Mouse (Mus musculus): ENCODE measurements at regions not wholly inside any gene's neighbourhood (a gene's known extent, or its start where the extent isn't known, plus 50 kb on each side); places are given as distances from the start of the nearest gene placed in this dataset.

- Histone ChIP-seq H3K27ac (no peak overlapping the region), H3K4me3 (no peak overlapping the region), H3K27me3 (ENCODE audit: poor library complexity, severe bottlenecking) (no peaks in the 10 kb centered on the region), H3K36me3 (replicated peaks) (no peaks in the 10 kb centered on the region), H3K4me1 (peaks cover 5% of the 10 kb centered on the region), H3K9me3 (no peaks in the 10 kb centered on the region)
- no peak for DNase-seq (ENCODE audit: extremely low spot score, low spot score)
- WGBS = 86% methylated on average over 2 of the region's 2 CpGs
Observed at GRCm38 (mm10) chr4:12780254-12780653, 608.4 kb upstream of the Fam92a start.

GRCm38 (mm10) chr4:12779211-12779610 lies 607.4 kb upstream of the Fam92a start:
- Histone ChIP-seq H3K4me1 (peaks cover 10% of the 10 kb centered on the region), H3K4me3 (no peak overlapping the region), H3K9me3 (no peaks in the 10 kb centered on the region), H3K36me3 (replicated peaks) (no peaks in the 10 kb centered on the region), H3K27ac (no peak overlapping the region), H3K27me3 (ENCODE audit: poor library complexity, severe bottlenecking) (no peaks in the 10 kb centered on the region)
- no peak for DNase-seq (ENCODE audit: extremely low spot score, low spot score)
- 83% methylated on average over 1 of the region's 1 CpGs for WGBS

DNA sequence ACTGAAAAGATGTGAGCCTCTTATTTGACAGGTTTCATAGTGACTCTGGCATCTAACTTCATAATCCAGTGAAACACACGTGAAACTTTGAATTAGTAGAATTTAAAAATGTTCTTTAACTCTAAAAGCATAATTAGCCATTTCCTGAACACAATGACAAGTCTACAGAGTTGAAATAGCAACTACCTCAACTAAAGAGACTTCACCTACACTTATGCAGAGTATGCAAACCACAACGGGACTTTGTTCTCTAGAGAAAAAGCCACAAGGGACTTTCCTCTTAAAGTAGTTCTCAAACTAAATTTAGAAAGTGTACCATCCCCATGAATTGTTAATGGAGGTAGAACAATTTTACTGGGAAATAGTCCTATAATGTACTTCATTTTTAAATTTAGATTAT lies 606.3 kb upstream of the Fam92a start:
- no peak overlapping the region for H3K27ac ChIP-seq
- no peak for DNase-seq (ENCODE audit: extremely low spot score, low spot score)
- H3K9me3 ChIP-seq = no peaks in the 10 kb centered on the region
- 86% methylated on average over 2 of the region's 2 CpGs for WGBS
- no peak overlapping the region for H3K4me3 ChIP-seq
- H3K27me3 ChIP-seq (ENCODE audit: poor library complexity, severe bottlenecking) = no peaks in the 10 kb centered on the region
- no peaks in the 10 kb centered on the region for H3K36me3 ChIP-seq (replicated peaks)
- H3K4me1 ChIP-seq = peaks cover 17% of the 10 kb centered on the region

GRCm38 (mm10) chr4:12776217-12776578 lies 604.4 kb upstream of the Fam92a start:
- no peaks in the 10 kb centered on the region for H3K27me3 ChIP-seq (ENCODE audit: poor library complexity, severe bottlenecking)
- no peak overlapping the region for H3K27ac ChIP-seq
- no peaks in the 10 kb centered on the region for H3K9me3 ChIP-seq
- no peak for DNase-seq (ENCODE audit: extremely low spot score, low spot score)
- H3K36me3 ChIP-seq (replicated peaks) = no peaks in the 10 kb centered on the region
- no peak overlapping the region for H3K4me3 ChIP-seq
- H3K4me1 ChIP-seq = peaks cover 17% of the 10 kb centered on the region
- WGBS = 73% methylated on average over 2 of the region's 2 CpGs

DNA sequence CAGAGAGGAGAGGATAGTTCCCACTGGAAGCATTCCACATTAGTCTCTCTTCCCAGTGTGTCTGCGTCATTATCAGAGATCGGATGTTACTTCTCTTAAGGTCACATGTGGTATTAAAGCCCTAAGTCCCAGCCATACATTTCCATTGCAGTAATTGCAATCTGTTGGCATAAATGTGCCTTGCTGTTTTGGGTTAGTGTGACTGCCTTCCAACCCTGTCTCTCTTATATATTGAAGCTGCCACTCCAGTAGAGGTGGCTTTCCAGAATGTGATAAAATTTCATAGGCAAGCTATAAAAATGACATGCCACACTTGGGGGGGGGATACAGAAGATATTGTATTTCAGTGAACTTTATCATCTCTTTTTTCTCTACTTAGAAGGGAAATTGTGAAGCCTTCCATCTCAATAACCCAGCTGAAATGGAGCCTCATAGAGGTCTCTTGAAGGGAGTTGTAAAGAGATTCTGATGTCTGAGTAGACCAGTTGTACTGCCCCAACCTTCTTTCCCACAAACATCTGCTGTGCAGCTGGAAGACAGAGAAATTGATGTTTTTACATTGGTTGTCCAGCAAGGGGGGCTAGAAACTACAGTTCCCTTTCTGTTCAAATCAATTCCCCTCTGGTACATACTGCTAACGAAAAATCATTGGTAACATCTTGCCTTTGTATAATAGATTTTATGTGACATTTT lies 603.9 kb upstream of the Fam92a start:
- DNase-seq (ENCODE audit: extremely low spot score, low spot score) = no peak
- no peak overlapping the region for H3K27ac ChIP-seq
- no peaks in the 10 kb centered on the region for H3K27me3 ChIP-seq (ENCODE audit: poor library complexity, severe bottlenecking)
- no peaks in the 10 kb centered on the region for H3K36me3 ChIP-seq (replicated peaks)
- no peaks in the 10 kb centered on the region for H3K9me3 ChIP-seq
- WGBS = 79% methylated on average over 3 of the region's 3 CpGs
- H3K4me3 ChIP-seq = no peak overlapping the region
- peaks cover 17% of the 10 kb centered on the region for H3K4me1 ChIP-seq

DNA sequence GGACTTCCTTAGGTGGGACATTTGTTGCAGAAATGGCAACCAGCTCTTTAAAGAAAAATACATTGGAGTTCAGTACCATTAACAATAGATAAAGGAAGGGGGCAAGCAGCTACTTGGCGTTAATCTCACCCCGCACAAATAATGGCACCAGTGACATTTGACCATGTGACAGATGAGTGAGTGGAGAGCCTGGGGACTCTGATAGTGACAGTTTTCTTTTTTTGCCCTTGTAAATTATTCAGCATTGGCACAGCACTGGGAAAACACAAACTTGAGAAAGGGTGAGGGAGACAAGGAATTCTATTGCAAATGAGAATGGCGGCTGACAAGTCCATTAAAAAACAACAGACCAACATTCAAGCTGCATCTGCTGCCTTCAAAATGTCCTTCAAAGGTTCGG lies 603.3 kb upstream of the Fam92a start:
- whole genome bisulfite sequencing = 71% methylated on average over 4 of the region's 4 CpGs
- Histone ChIP-seq H3K4me3 (no peak overlapping the region), H3K36me3 (replicated peaks) (no peaks in the 10 kb centered on the region), H3K4me1 (peaks cover 17% of the 10 kb centered on the region), H3K9me3 (no peaks in the 10 kb centered on the region), H3K27ac (no peak overlapping the region), H3K27me3 (ENCODE audit: poor library complexity, severe bottlenecking) (no peaks in the 10 kb centered on the region)
- DNase-seq (ENCODE audit: extremely low spot score, low spot score) = no peak

DNA sequence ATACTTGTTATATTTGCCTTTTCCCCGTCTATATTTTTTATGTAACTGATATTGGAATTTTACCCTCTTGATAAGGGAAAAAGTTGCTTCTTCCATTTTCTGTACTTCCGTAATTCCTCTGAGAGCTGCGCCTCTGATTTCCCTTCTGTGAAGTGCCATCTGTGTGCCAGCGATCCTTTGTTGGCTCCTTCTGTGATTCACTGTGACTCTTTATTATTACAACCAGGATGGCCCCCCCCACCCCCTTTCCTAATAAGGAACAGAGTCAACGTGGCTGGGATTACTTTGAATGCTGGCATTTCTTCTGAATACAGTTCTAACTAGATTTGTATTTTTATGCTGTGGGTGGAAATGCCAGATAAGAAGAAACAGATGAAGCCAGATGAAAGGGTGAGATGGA lies 602.9 kb upstream of the Fam92a start:
- Histone ChIP-seq H3K9me3 (no peaks in the 10 kb centered on the region), H3K4me3 (no peak overlapping the region), H3K4me1 (peaks cover 17% of the 10 kb centered on the region), H3K27me3 (ENCODE audit: poor library complexity, severe bottlenecking) (no peaks in the 10 kb centered on the region), H3K27ac (no peak overlapping the region), H3K36me3 (replicated peaks) (no peaks in the 10 kb centered on the region)
- WGBS = 58% methylated on average over 5 of the region's 5 CpGs
- DNase-seq (ENCODE audit: extremely low spot score, low spot score) = no peak

DNA sequence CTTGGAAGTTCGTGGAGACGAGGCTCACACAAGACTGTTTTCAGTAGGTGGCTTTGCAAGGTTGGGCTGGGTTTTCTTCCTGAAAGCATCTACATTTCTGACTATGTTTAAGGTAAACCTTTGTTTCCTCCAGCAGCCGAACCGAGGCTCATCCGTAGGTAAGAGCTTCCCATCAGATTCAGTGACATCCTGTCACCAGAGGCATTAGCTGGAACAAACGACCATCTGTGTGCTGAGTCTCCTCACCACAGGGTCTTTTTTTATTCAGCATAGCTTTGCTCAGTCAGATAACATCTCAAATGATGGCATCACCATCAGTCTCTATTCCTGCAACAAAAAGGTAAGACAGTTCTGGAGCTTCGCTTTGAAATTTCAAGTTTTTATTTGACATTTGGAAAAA lies 601.4 kb upstream of the Fam92a start:
- no peak overlapping the region for H3K4me3 ChIP-seq
- no peaks in the 10 kb centered on the region for H3K27me3 ChIP-seq (ENCODE audit: poor library complexity, severe bottlenecking)
- 75% methylated on average over 7 of the region's 7 CpGs for WGBS
- H3K27ac ChIP-seq = no peak overlapping the region
- H3K9me3 ChIP-seq = no peaks in the 10 kb centered on the region
- no peak for DNase-seq (ENCODE audit: extremely low spot score, low spot score)
- H3K4me1 ChIP-seq = peaks cover 17% of the 10 kb centered on the region
- H3K36me3 ChIP-seq (replicated peaks) = no peaks in the 10 kb centered on the region

DNA sequence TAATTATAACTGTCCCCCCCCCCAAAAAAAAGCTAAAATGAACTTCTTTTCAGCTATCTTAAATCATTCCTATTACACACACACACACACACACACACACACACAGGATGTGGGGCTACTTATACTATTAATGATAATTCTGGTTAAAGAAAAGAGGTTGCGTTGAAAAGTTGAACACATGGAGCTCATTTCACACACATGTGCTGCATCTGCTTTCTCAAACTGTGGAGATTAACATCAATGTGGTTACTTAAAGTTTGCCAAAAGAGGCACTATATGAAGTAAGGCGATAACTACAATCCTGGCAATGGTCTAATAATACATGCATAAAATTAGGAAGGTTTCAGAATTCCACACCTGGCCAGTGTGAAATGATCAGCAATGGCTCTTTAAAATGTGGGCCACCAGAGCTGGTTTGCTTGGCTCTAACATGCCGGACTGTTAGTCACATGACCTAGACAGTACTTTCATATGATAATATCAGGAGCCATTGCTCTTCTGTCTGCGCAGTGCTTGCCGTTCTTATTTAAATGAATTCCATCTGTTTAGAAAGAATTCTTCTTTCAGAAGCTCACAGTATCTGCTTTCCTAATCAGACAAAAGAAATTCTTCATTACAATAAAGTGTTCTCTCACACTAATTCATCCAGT lies 598.4 kb upstream of the Fam92a start:
- DNase-seq (ENCODE audit: extremely low spot score, low spot score) = no peak
- H3K9me3 ChIP-seq = no peaks in the 10 kb centered on the region
- no peak overlapping the region for H3K27ac ChIP-seq
- no peak overlapping the region for H3K4me3 ChIP-seq
- 69% methylated on average over 5 of the region's 5 CpGs for WGBS
- no peaks in the 10 kb centered on the region for H3K36me3 ChIP-seq (replicated peaks)
- H3K27me3 ChIP-seq (ENCODE audit: poor library complexity, severe bottlenecking) = no peaks in the 10 kb centered on the region
- peaks cover 16% of the 10 kb centered on the region for H3K4me1 ChIP-seq

DNA sequence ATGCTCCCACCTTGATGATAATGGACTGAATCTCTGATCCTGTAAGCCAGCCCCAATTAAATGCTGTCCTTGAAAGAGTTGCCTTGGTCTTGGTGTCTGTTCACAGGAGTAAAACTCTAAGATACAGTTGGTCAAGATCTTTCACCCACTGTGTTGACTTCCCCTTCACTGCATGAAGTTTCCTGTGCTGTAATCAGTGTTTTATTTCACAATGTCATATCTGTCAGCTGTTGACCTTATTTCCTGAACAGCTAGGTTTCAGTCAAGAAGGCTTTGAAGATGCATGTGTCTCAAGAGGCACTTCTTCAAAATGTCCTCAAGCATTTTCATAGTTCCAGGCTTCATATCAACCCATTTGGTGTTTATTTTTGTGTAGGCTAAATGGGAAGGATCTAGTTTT lies 597.3 kb upstream of the Fam92a start:
- no peaks in the 10 kb centered on the region for H3K27me3 ChIP-seq (ENCODE audit: poor library complexity, severe bottlenecking)
- H3K27ac ChIP-seq = no peak overlapping the region
- H3K4me3 ChIP-seq = no peak overlapping the region
- no peak for DNase-seq (ENCODE audit: extremely low spot score, low spot score)
- H3K4me1 ChIP-seq = peaks cover 7% of the 10 kb centered on the region
- H3K36me3 ChIP-seq (replicated peaks) = no peaks in the 10 kb centered on the region
- H3K9me3 ChIP-seq = no peaks in the 10 kb centered on the region

DNA sequence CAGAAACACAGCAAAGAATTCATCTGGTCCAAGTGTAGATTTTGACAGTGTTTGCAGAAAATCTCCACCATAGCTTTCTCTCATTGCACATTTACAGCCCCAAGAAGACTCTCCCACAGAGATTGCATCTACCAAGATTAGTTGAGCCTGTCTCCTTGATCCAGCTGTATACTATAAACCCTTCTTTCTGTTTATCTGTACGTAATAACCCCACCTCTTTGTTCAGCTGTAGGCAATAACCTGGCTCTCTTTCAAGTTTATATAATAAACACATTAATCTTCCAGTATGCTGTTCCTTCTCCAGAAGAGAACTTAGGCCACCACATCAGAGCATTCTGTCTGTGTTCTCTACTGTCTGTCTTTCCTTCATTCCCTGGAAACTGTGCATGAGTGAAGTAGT lies 594.9 kb upstream of the Fam92a start:
- no peaks in the 10 kb centered on the region for H3K36me3 ChIP-seq (replicated peaks)
- no peaks in the 10 kb centered on the region for H3K4me1 ChIP-seq
- H3K27ac ChIP-seq = no peak overlapping the region
- no peaks in the 10 kb centered on the region for H3K9me3 ChIP-seq
- 86% methylated on average over 1 of the region's 1 CpGs for WGBS
- no peaks in the 10 kb centered on the region for H3K27me3 ChIP-seq (ENCODE audit: poor library complexity, severe bottlenecking)
- no peak overlapping the region for H3K4me3 ChIP-seq
- DNase-seq (ENCODE audit: extremely low spot score, low spot score) = no peak

GRCm38 (mm10) chr4:12750817-12751216 lies 579.0 kb upstream of the Fam92a start:
- H3K4me3 ChIP-seq = no peak overlapping the region
- no peaks in the 10 kb centered on the region for H3K27me3 ChIP-seq (ENCODE audit: poor library complexity, severe bottlenecking)
- no peaks in the 10 kb centered on the region for H3K9me3 ChIP-seq
- H3K27ac ChIP-seq = no peak overlapping the region
- no peaks in the 10 kb centered on the region for H3K36me3 ChIP-seq (replicated peaks)
- H3K4me1 ChIP-seq = no peaks in the 10 kb centered on the region
- no peak for DNase-seq (ENCODE audit: extremely low spot score, low spot score)
- WGBS = 83% methylated on average over 2 of the region's 2 CpGs

DNA sequence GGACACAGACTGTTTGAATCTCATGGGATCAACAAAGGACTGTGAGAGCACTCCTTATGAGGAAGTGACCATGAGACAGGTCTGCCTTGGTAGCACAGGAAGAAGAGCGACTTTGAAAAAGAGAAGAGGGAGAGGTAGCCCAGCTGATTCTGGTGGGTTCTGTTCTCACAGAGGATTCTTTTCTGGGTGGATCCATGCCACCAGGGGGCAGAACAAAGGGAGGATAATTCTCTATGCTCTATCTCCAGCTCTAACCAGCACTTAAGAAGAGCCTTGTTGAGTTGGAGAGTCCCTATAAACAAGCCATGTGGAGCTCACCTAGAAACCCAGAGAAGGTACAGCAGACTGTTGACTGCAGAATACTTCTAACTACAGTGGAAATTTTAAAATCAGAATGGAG lies 578.1 kb upstream of the Fam92a start:
- DNase-seq (ENCODE audit: extremely low spot score, low spot score) = no peak
- H3K27ac ChIP-seq = no peak overlapping the region
- 85% methylated on average over 1 of the region's 1 CpGs for WGBS
- no peaks in the 10 kb centered on the region for H3K27me3 ChIP-seq (ENCODE audit: poor library complexity, severe bottlenecking)
- no peaks in the 10 kb centered on the region for H3K36me3 ChIP-seq (replicated peaks)
- no peaks in the 10 kb centered on the region for H3K4me1 ChIP-seq
- H3K9me3 ChIP-seq = no peaks in the 10 kb centered on the region
- H3K4me3 ChIP-seq = no peak overlapping the region

Data from forebrain, embryonic 10.5 days (tissue).